Mouse (Mus musculus) E14TG2a.4 (cell line): ENCODE results near the gene Zfp12.

Source experiments
- H3K27me3 ChIP-seq: 2 replicates; pipeline ENCODE4 v1.6.1; 2014; ENCODE audit warnings: low read length, control low read depth; ENCODE audit not compliant: insufficient read depth
- H3K36me3 ChIP-seq: 2 replicates; pipeline ENCODE4 v1.6.1; 2014; ENCODE audit warnings: low read length, control low read depth; ENCODE audit not compliant: insufficient read depth
- H3K4me1 ChIP-seq: replicated peaks from 2 replicates; pipeline ENCODE4 v1.6.1; 2014; ENCODE audit warnings: low read depth, low read length, control low read depth
- H3K4me3 ChIP-seq: replicated peaks from 2 replicates; pipeline ENCODE4 v1.5.1; 2014; ENCODE audit warnings: mild to moderate bottlenecking, low read length
- H3K9me3 ChIP-seq: 2 replicates; pipeline ENCODE4 v1.6.1; 2014; ENCODE audit warnings: low read length, control low read depth
- CTCF ChIP-seq: conservative IDR thresholded peaks from 2 replicates; pipeline ENCODE4 v1.5.1; 2014; ENCODE audit warnings: low read length
- NANOG ChIP-seq: IDR thresholded peaks from 2 replicates; pipeline ENCODE4 v1.6.1; 2014; ENCODE audit warnings: borderline replicate concordance, low read length, mixed read lengths
- POU5F1 ChIP-seq: IDR thresholded peaks from 2 replicates; pipeline ENCODE4 v1.6.1; 2014; ENCODE audit warnings: low read length, borderline replicate concordance

Zfp12 gene

DNA sequence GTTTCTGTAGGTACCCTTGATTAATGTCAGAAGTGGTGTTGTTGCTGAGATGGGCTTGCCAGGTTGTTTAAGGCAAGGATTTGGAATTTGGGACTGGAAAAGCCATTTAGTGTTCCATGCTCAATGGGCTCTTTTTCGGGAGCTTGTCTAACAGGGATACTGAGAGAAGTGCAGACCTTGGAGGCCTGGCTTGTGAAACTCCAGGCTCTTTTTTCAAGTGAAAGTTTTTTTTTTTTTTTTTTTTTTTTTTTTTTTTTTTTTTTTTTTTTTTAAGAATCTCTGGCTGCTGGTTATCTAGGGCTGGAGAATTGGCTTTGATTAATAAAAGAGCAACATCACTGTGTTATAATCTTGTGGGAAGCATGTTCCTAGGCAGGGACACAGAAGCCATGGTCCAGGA lies 12.7 kb upstream of the Zfp12 start:
- H3K4me1 ChIP-seq, result no peaks in the 10 kb centered on the region; the same call in 1 of the 2 replicates

DNA sequence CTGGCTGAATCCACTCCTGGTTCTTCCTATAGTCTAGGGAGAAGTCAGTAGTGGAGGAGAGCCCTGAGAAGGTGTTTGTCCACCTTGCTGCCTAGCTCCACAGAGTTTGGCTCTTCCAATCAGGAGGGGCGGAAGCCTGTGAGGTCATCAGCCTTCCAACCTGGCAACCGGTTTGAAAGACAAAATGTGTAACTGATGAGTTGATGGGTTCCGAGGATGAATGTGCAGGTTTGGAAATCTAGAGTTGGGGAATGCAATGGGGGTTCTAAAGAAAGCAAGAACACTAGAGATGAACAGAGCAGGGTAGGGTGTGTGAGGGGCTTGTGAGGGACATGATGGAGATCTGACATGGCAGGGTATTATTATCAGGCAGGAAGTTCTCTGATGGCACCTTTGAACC lies 8.2 kb upstream of the Zfp12 start, which contains the start of gene Spdye4a:
Spdye4a (minus strand) TSS at position 101 of the 400 bp plus-strand sequence.
- TF ChIP-seq NANOG, result no peak
- no peak for TF ChIP-seq CTCF
- no peak for TF ChIP-seq POU5F1
- no peaks in the 10 kb centered on the region for H3K9me3 ChIP-seq
- H3K36me3 ChIP-seq, result no peaks in the 10 kb centered on the region
- no peaks in the 10 kb centered on the region for H3K4me1 ChIP-seq
- peaks cover 7% of the 10 kb centered on the region for H3K27me3 ChIP-seq
- no peak within 1 kb of the TSS for H3K4me3 ChIP-seq

More for the DNA sequence above, 12.7 kb upstream of the Zfp12 start:
- no peaks in the 10 kb centered on the region for H3K36me3 ChIP-seq
- no peak overlapping the region for H3K4me3 ChIP-seq
- no peaks in the 10 kb centered on the region for H3K9me3 ChIP-seq
- TF ChIP-seq CTCF (no peak), POU5F1 (no peak), NANOG (no peak)
- H3K27me3 ChIP-seq, result peaks cover 7% of the 10 kb centered on the region

DNA sequence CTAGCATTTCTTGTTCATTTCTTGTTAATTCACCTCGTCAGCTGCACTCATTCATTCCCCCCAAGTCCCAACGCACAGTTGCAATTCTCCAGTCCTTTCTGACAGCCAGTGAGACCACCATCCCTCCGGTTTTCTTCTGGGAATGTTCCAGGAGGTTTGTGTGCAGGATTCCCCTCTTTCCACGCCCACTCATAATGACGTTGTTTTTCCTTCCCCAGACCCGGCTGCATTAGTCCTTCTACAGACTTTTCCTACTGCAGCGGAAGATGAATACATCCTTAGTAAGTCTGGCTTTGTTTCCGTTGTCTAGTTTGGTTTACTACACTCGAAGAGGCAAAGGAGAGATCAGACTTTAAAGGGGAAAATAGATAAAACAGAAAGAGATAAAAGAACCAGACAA lies 1.1 kb downstream of the Zfp12 start:
- Histone ChIP-seq H3K27me3 (peaks cover 12% of the 10 kb centered on the region; the same call in 1 of the 2 replicates), H3K9me3 (no peaks in the 10 kb centered on the region), H3K4me1 (peaks cover 14% of the 10 kb centered on the region), H3K4me3 (peak overlapping the region; percentile 90), H3K36me3 (peaks cover 35% of the 10 kb centered on the region)
- TF ChIP-seq CTCF, result no peak
- no peak for TF ChIP-seq NANOG
- no peak for TF ChIP-seq POU5F1

DNA sequence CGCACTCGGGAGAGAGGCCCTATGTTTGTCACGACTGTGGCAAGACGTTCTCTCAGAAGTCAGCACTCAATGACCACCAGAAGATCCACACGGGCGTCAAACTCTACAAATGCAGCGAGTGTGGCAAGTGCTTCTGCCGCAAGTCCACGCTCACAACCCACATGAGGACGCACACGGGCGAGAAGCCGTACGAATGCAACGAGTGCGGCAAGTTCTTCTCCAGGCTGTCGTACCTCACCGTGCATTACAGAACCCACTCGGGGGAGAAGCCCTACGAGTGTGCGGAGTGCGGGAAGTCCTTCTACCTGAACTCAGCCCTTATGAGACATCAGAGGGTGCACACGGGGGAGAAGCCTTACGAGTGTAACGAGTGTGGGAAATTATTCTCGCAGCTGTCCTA lies 10.0 kb downstream of the Zfp12 start:
- Histone ChIP-seq H3K4me3 (no peak overlapping the region), H3K27me3 (peaks cover 3% of the 10 kb centered on the region; the same call in 1 of the 2 replicates), H3K4me1 (no peaks in the 10 kb centered on the region), H3K36me3 (peaks cover 86% of the 10 kb centered on the region), H3K9me3 (peaks cover 30% of the 10 kb centered on the region)
- TF ChIP-seq CTCF (no peak), NANOG (no peak)

DNA sequence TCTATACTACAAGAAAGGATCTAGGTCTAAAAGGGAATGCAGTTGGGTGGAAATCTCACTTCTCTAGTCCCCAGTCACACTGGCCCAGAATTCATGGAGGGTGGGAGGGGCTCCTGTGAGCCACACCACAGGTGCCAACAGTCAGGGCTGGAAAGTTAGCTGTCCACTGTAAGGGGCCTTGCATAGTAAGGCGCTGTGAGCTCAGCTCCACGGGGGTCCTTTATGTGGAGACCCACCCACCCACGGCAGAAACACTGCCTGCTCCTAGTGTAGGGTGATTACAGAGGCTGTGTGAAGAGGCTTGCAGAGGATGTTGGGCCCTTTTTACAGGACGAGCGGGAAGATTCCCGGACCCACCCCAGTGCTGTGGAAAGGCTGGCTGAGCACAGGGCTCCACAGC lies 17.1 kb downstream of the Zfp12 start:
- H3K36me3 ChIP-seq, result peaks cover 15% of the 10 kb centered on the region
- TF ChIP-seq CTCF (no peak), NANOG (no peak), POU5F1 (no peak)
- H3K4me3 ChIP-seq, result no peak overlapping the region
- peaks cover 70% of the 10 kb centered on the region for H3K27me3 ChIP-seq
- peaks cover 24% of the 10 kb centered on the region for H3K4me1 ChIP-seq
- H3K9me3 ChIP-seq, result no peaks in the 10 kb centered on the region

DNA sequence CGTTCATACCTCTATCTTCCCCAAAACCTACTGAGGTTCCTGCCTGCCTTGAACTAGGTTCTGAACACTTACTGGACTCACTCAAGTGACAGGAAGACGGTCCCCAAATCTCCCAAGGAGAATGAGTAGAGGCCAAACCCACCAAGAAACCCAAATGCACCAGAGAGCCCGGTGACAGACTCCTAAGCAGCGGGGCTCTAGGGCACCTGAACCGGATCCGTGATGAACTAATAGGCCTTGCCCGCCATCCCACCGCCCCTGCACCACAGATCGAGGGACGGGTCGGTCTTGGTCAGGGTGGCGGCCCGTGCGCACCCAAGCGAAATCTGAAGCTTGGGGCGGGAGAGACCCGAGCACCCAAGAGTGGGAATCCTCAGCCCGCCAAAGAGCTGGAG lies 17.8 kb downstream of the Zfp12 start:
- Histone ChIP-seq H3K4me3 (peak overlapping the region; percentile 76), H3K9me3 (no peaks in the 10 kb centered on the region), H3K36me3 (peaks cover 7% of the 10 kb centered on the region), H3K27me3 (peaks cover 78% of the 10 kb centered on the region), H3K4me1 (peaks cover 24% of the 10 kb centered on the region)
- no peak for TF ChIP-seq POU5F1

DNA sequence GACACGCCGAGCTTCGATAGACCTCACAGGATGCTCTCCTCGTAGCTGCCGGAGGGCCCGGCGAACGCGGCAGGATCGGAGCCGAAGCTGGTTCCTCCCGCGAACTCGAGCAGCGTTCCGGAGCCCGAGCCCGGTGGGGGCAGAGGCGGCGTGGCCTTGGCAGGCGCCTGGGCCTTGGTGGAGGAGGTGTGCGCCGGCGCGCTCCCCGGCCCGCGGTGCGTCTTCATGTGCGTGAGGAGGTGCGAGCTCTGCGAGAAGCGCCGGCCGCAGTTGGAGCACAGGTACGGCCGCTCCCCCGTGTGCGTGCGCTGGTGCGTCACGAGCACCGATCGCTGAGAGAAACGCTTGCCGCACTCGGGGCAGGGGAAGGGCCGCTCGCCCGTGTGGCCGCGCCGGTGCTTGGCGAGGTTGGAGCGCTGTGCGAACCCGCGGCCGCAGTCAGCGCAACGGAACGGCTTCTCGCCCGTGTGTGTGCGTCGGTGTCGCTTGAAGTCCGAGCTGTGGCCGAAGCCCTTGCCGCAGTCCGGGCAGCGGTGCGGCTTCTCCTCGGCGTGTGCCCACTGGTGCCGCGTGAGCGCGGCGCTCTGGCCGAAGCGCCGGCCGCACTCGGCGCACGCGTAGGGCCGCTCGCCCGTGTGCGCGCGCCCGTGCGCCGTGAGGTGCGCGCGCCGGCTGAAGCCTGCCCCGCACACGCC lies 18.4 kb downstream of the Zfp12 start:
- TF ChIP-seq CTCF (no peak), NANOG (no peak), POU5F1 (no peak)
- Histone ChIP-seq H3K4me1 (peaks cover 24% of the 10 kb centered on the region), H3K27me3 (peaks cover 83% of the 10 kb centered on the region), H3K36me3 (peaks cover 2% of the 10 kb centered on the region), H3K9me3 (no peaks in the 10 kb centered on the region), H3K4me3 (peak overlapping the region; percentile 76)

DNA sequence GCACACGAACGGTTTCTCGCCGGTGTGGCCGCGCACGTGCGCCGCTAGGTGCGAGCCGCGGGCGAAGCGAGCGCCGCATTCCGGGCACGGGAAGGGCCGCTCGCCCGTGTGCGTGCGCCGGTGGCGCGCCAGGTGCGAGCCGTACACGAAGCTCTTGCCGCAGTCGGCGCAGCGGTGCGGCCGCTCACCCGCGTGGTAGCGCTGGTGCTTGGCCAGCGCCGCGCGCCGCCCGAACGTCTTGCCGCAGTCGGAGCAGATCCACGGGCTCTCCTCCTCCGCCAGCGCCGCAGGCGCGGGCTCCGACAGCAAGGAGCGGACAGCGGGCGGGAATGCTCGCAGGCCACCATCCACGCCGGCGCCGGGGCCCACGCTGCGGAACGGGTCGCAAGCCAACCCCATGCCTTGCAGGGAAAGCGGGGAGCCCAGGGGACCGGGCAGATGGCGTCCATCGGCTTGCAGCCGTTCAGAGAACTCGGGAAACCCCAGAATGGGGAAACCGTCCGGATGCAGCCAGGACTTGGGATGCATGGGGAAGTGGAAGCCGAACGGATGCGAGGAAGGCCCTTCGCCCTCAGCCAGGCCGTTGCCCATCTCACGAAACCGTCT lies 19.0 kb downstream of the Zfp12 start:
- no peak for TF ChIP-seq CTCF
- no peak for TF ChIP-seq NANOG
- no peak for TF ChIP-seq POU5F1
- Histone ChIP-seq H3K9me3 (no peaks in the 10 kb centered on the region), H3K4me1 (peaks cover 24% of the 10 kb centered on the region), H3K4me3 (peak overlapping the region; percentile 76), H3K27me3 (peaks cover 90% of the 10 kb centered on the region), H3K36me3 (no peaks in the 10 kb centered on the region)

DNA sequence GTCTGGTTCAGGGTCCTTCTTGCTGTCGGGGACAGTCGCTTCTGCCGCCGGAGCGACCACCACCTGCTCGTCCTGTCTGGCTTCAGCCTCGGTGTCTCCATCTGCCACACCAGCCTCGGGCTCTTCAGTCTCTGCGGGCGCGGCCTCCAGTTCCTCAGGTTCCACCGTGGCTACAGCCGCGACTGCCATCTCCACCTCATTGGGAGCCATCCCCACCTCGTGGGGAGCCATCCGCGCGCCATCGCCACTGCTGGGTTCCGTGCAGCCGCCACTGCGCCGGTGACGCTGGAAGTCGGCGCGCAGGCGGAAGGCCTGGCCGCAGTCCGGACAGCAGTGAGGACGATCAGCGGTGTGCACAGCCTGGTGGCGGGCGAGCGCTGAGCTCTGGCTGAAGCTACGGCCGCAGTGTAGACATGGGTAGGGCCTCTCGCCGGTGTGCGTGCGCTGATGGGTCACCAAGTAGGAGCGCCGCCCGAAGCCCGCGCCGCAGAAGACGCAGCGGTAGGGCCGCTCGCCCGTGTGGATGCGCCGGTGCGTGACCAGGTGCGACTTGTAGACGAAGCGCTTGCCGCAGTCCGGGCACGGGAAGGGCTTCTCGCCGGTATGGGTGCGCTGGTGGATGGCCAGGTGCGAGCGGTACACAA lies 19.6 kb downstream of the Zfp12 start:
- H3K4me1 ChIP-seq, result peaks cover 24% of the 10 kb centered on the region
- H3K9me3 ChIP-seq, result no peaks in the 10 kb centered on the region
- H3K36me3 ChIP-seq, result no peaks in the 10 kb centered on the region
- H3K4me3 ChIP-seq, result peak overlapping the region; percentile 76
- TF ChIP-seq CTCF (no peak), POU5F1 (no peak), NANOG (no peak)
- peaks cover 94% of the 10 kb centered on the region for H3K27me3 ChIP-seq
